Mouse (Mus musculus) megakaryocyte, embryonic 14.5 days (primary cell): ENCODE results near the gene Zfp827.

Source experiments
- FLI1 ChIP-seq: IDR thresholded peaks from 2 replicates; pipeline ENCODE4 v1.6.1; 2012; ENCODE audit warnings: low read length, inconsistent platforms, mixed read lengths
- GATA1 ChIP-seq: IDR thresholded peaks from 3 replicates; pipeline ENCODE4 v1.6.1; 2012; ENCODE audit warnings: mixed read lengths, low read length, inconsistent platforms, borderline replicate concordance

DNA sequence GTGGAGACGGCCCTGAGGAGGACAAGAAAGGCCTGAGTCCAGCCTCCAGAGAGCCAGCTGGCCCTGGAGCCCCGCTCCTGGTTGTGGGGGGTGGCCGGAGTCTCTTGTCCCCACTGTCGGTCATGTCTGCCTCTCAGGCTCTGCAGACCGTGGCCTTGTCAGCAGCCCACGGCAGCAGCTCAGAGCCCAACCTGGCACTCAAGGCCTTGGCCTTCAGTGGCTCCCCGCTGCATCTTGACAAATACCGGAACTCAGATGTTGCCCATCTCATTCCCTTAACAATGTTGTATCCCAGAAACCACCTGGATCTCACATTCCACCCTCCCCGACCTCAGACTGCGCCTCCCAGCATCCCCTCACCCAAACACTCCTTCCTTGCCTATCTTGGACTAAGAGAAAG, 161.8 kb downstream of the Zfp827 start:
- TF ChIP-seq GATA1 (no peak), FLI1 (no peak)
